Mouse (Mus musculus) heart, embryonic 16.5 days (tissue): ENCODE measurements around the gene Phldb2. TPM values are rescaled to one million over a fixed set of nuclear protein-coding genes. Genes with fewer than 3 reads are reported as not detected.

ENCODE experiments used
- ATAC-seq: fragments of 200-750 bp; cut with Nextera tagmentation; replicated peaks from 2 replicates; pipeline ENCODE4 v1.8.0; 2017; ENCODE audit warnings: moderate number of reproducible peaks; ENCODE audit not compliant: insufficient read depth, low FRiP score; ENCODE audit errors: extremely low read depth
- H3K27ac ChIP-seq: fragments of 300-500 bp; sonication (generic); 2 replicates; pipeline ENCODE4 v1.5.1; 2014; ENCODE audit warnings: mild to moderate bottlenecking, low read length, control low read depth, moderate library complexity
- H3K27me3 ChIP-seq: fragments of 300-500 bp; sonication (generic); 2 replicates; pipeline ENCODE4 v1.6.1; 2014; ENCODE audit warnings: low read length, mixed read lengths; ENCODE audit not compliant: control insufficient read depth, insufficient read depth
- H3K36me3 ChIP-seq: fragments of 300-500 bp; sonication (generic); 2 replicates; pipeline ENCODE4 v1.6.1; 2014; ENCODE audit not compliant: control insufficient read depth, insufficient read depth
- H3K4me1 ChIP-seq: fragments of 300-500 bp; sonication (generic); 2 replicates; pipeline ENCODE4 v1.6.1; 2014; ENCODE audit warnings: low read length, mixed read lengths; ENCODE audit not compliant: control insufficient read depth, insufficient read depth
- H3K4me2 ChIP-seq: fragments of 300-500 bp; sonication (generic); 2 replicates; pipeline ENCODE4 v1.6.1; 2014; ENCODE audit warnings: low read depth, mild to moderate bottlenecking, control low read depth, low read length
- H3K4me3 ChIP-seq: fragments of 300-500 bp; sonication (generic); 2 replicates; pipeline ENCODE4 v1.5.1; 2014; ENCODE audit warnings: mild to moderate bottlenecking, control low read depth, low read length
- H3K9ac ChIP-seq: fragments of 300-500 bp; sonication (generic); 2 replicates; pipeline ENCODE4 v1.6.1; 2014; ENCODE audit warnings: low read length, control low read depth
- H3K9me3 ChIP-seq: fragments of 300-500 bp; sonication (generic); replicated peaks from 2 replicates; pipeline ENCODE4 v1.6.1; 2016; ENCODE audit warnings: low read length; ENCODE audit not compliant: control insufficient read depth
- WGBS: fragments of 180-500 bp; shearing (Covaris S2); extraction: QIAGEN DNeasy Blood & Tissue Kit; methylation state at CpG from one replicate; pipeline ENCODE4 v1.1.7; 2014; 5-methylcytosine and 5-hydroxymethylcytosine counted together
- polyA plus RNA-seq: library from polyadenylated mRNA; unstranded; fragments of >200 nt; fragmentation: Nextera tagmentation; extraction: Ambion mirVana; gene quantifications from 2 replicates; pipeline ENCODE4 v1.2.1, GENCODE M21; 2015

The Phldb2 gene
- polyA plus RNA-seq, 1 experiment from 2014 or later: 38.3 TPM

DNA sequence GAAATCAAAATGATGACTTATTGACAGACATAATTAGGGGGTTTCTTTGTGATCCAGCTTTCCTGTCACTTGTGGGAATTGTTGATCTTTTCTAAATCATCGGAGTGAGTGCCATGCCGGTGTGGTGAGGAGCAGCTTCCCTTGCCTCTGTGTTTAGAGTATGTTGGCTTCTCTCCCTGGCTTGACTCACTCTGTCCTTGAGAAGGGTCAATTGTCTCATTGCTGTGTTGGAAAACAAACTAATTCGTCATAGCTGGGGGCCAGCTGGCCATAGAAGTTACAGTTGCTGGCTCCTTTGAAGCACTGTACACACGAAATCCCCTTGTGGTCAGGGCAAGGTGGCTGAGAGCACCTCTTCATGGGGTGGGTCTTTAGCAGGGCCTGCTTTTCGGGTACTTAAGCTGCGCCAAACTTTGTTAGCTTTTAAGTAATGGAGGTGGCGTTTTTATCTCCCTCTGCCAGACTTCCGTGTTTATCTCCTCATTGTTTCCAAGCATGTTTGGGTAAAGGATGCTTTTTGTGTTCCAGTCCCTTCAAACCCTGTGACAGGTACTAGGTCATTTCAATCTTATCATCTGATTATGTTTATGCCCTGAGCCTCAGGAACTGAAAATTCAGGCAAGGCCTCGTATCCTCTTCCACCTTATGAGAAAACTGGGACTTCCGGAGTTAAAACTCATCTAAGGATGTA, 82.0 kb downstream of the Phldb2 start:
- Histone ChIP-seq H3K9me3 (no peaks in the 10 kb centered on the region), H3K9ac (no peak overlapping the region), H3K27ac (peak overlapping the region; percentile 82), H3K4me1 (peaks cover 16% of the 10 kb centered on the region), H3K36me3 (no peaks in the 10 kb centered on the region), H3K4me2 (no peak overlapping the region), H3K4me3 (no peak overlapping the region), H3K27me3 (no peaks in the 10 kb centered on the region)
- WGBS: 41% methylated on average over 10 of the region's 10 CpGs
- peak; percentile 42 for ATAC-seq

GRCm38 (mm10) chr16:45870651-45871050, 82.7 kb downstream of the Phldb2 start:
- H3K36me3 ChIP-seq: no peaks in the 10 kb centered on the region
- no peak overlapping the region for H3K4me2 ChIP-seq
- H3K4me3 ChIP-seq: no peak overlapping the region
- no peaks in the 10 kb centered on the region for H3K27me3 ChIP-seq
- peaks cover 16% of the 10 kb centered on the region for H3K4me1 ChIP-seq
- H3K9ac ChIP-seq: no peak overlapping the region
- H3K27ac ChIP-seq: no peak overlapping the region; the same call in 1 of the 2 replicates
- no peak for ATAC-seq
- no peaks in the 10 kb centered on the region for H3K9me3 ChIP-seq
- WGBS: 57% methylated on average over 2 of the region's 2 CpGs

- WGBS: 72% methylated on average over 3 of the region's 3 CpGs
- ATAC-seq: no peak
- Histone ChIP-seq H3K36me3 (no peaks in the 10 kb centered on the region), H3K9me3 (no peaks in the 10 kb centered on the region), H3K4me2 (no peak overlapping the region), H3K4me3 (no peak overlapping the region), H3K27me3 (no peaks in the 10 kb centered on the region), H3K4me1 (peaks cover 16% of the 10 kb centered on the region), H3K9ac (no peak overlapping the region), H3K27ac (no peak overlapping the region)
Measured at GRCm38 (mm10) chr16:45869044-45869443, 84.4 kb downstream of the Phldb2 start.

GRCm38 (mm10) chr16:45857277-45857863, 96.0 kb downstream of the Phldb2 start:
- Histone ChIP-seq H3K9ac (no peak overlapping the region), H3K4me2 (no peak overlapping the region), H3K27me3 (no peaks in the 10 kb centered on the region), H3K9me3 (no peaks in the 10 kb centered on the region), H3K4me3 (no peak overlapping the region), H3K27ac (no peak overlapping the region), H3K4me1 (no peaks in the 10 kb centered on the region), H3K36me3 (no peaks in the 10 kb centered on the region)
- ATAC-seq: no peak
- WGBS: 87% methylated on average over 5 of the region's 5 CpGs

GRCm38 (mm10) chr16:45854499-45854898, 98.9 kb downstream of the Phldb2 start:
- no peaks in the 10 kb centered on the region for H3K4me1 ChIP-seq
- no peaks in the 10 kb centered on the region for H3K36me3 ChIP-seq
- H3K4me3 ChIP-seq: no peak overlapping the region
- WGBS: 87% methylated on average over 10 of the region's 10 CpGs
- no peaks in the 10 kb centered on the region for H3K9me3 ChIP-seq
- H3K9ac ChIP-seq: no peak overlapping the region
- H3K27ac ChIP-seq: no peak overlapping the region
- H3K27me3 ChIP-seq: no peaks in the 10 kb centered on the region
- ATAC-seq: no peak
- H3K4me2 ChIP-seq: no peak overlapping the region

GRCm38 (mm10) chr16:45849045-45849444, 104.4 kb downstream of the Phldb2 start:
- WGBS: 36% methylated on average over 4 of the region's 4 CpGs
- Histone ChIP-seq H3K4me2 (no peak overlapping the region), H3K27me3 (no peaks in the 10 kb centered on the region), H3K27ac (no peak overlapping the region), H3K9ac (no peak overlapping the region), H3K4me3 (no peak overlapping the region), H3K36me3 (no peaks in the 10 kb centered on the region), H3K9me3 (no peaks in the 10 kb centered on the region), H3K4me1 (0 out of 2 replicates have a peak, but pooled peaks cover 2% of the 10 kb centered on the region)
- ATAC-seq: no peak

- Histone ChIP-seq H3K9me3 (no peaks in the 10 kb centered on the region), H3K36me3 (no peaks in the 10 kb centered on the region), H3K27me3 (no peaks in the 10 kb centered on the region), H3K4me1 (peaks cover 23% of the 10 kb centered on the region), H3K27ac (peak overlapping the region; percentile 96), H3K4me3 (peak overlapping the region; percentile 94), H3K4me2 (peak overlapping the region; percentile 84), H3K9ac (peak overlapping the region; percentile 99)
- no peak for ATAC-seq
- 22% methylated on average over 10 of the region's 10 CpGs for WGBS
Measured at GRCm38 (mm10) chr16:45844875-45845274, 108.5 kb downstream of the Phldb2 start.

DNA sequence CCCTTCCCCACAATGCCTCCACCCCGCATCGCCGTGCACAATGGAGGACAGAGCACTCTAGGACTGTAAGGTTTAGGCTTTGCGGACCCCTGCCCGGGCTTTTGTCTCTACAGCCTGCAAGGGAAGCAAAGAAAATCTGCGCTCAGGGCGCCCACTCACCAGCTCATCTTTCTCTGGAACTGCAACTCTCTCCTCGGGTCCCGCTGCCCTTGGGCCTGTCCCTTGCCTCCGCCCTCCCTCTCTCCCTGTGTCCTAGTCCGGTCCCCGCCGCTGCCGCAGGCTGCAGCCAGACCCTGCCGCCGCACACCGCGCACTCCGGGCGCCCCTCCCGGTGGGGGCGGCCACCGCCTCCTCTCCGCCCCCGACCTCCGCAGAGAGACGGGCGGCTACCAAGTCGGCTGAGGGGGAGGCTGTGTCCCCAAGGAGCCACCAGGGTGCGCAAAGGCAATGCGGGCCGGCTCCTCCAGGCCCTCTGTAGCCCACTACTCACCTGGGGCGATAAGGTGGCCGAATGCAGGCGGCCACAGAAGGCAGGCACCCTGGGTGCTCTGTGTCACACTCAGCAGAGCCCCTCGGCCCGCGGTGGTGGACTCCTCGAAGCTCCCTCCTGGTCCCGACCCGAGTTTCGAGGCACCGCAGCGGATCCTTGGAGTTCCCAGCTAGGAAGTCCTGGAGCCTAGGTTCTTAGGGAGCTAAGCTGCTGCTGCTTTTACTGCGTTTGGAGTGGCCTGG, 109.2 kb downstream of the Phldb2 start:
- Histone ChIP-seq H3K4me2 (peak overlapping the region; percentile 84), H3K27me3 (no peaks in the 10 kb centered on the region), H3K36me3 (no peaks in the 10 kb centered on the region), H3K4me1 (peaks cover 28% of the 10 kb centered on the region), H3K9me3 (no peaks in the 10 kb centered on the region), H3K4me3 (peak overlapping the region; percentile 94), H3K9ac (peak overlapping the region; percentile 99), H3K27ac (peak overlapping the region; percentile 96)
- WGBS: 1% methylated on average over 45 of the region's 45 CpGs
- ATAC-seq: peak; percentile 95

- Histone ChIP-seq H3K9me3 (no peaks in the 10 kb centered on the region), H3K4me1 (peaks cover 33% of the 10 kb centered on the region), H3K27me3 (no peaks in the 10 kb centered on the region), H3K27ac (peak overlapping the region; percentile 96), H3K36me3 (no peaks in the 10 kb centered on the region), H3K4me2 (peak overlapping the region; percentile 84), H3K4me3 (peak overlapping the region; percentile 94), H3K9ac (peak overlapping the region; percentile 99)
- WGBS: under 1% methylated on average over 16 of the region's 16 CpGs
- no peak for ATAC-seq
Measured at GRCm38 (mm10) chr16:45843351-45843891, 110.0 kb downstream of the Phldb2 start.
